Mouse (Mus musculus) bone marrow macrophage, adult 2 months (primary cell): ENCODE results near the gene C330007P06Rik.

Experiments used
- CTCF ChIP-seq: IDR thresholded peaks from 2 replicates; pipeline ENCODE4 v1.5.1; 2012; ENCODE audit warnings: low read depth, mild to moderate bottlenecking, low read length, moderate library complexity
- POLR2A ChIP-seq: IDR thresholded peaks from 2 replicates; pipeline ENCODE4 v1.6.1; 2012; ENCODE audit warnings: mild to moderate bottlenecking, low read depth, low read length, borderline replicate concordance

- no peak for TF ChIP-seq CTCF
- TF ChIP-seq POLR2A, result no peak
Observed at GRCm38 (mm10) chrX:36911343-36911742, 37.4 kb upstream of the C330007P06Rik start.
